23 mouse cellular contexts compared by ENCODE assay signal in the genomic region with DNA sequence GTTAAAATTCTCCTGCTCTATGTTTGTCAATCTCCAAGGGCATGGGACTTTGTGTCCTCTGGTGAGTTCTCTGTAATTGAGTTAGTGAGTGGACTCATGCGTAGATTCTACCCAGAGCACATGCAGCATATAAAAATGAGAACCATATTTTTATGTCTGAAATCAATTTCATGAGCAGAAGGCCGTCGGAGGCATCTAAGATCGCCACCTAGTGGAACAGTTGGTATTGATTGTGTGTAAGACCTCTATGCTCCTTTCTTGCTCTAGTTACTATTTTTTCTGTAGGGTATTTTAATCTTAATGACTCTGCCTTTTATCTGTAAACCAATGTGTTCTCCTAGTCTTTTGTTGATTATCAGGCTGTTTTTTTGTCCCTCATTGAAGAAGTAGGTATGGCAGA. TPM values are rescaled to one million over a fixed set of nuclear protein-coding genes. Genes with fewer than 3 reads are reported as not detected.
DNase-seq lines count a peak whose midpoint lies in the region; ATAC-seq and TF ChIP-seq lines count a peak whose summit lies in the region.
"Not testable (repeated sequence)": the region's sequence is repeated elsewhere in the genome, so short reads cannot be mapped to it uniquely, and the experiment has no call there.
"Had no signal": no experiment of that assay in that cellular context is flagged by ENCODE, and none has a peak within 500 bp of the region (broad histone marks: within the 10 kb centered on the region; RNA-seq: fewer than 3 reads in every experiment).

No protein-coding gene starts in this region.

- H3K27me3 ChIP-seq in G1E (ENCODE audit: insufficient read depth, low read length); embryonic facial prominence, embryonic 14.5 days (replicated peaks; ENCODE audit: control insufficient read depth, insufficient read depth, low read length); liver, postnatal 0 days (ENCODE audit: insufficient read depth, low read length); stomach, postnatal 0 days (ENCODE audit: control insufficient read depth, insufficient read depth, low read length): not testable (repeated sequence)

- H3K9ac ChIP-seq in embryonic facial prominence, embryonic 14.5 days (ENCODE audit: low read depth, low read length); liver, postnatal 0 days (replicated peaks); stomach, postnatal 0 days (ENCODE audit: low read length): not testable (repeated sequence)

- H3K27ac ChIP-seq in embryonic facial prominence, embryonic 14.5 days (replicated peaks; ENCODE audit: low read depth, low read length); liver, postnatal 0 days (ENCODE audit: low read depth); stomach, postnatal 0 days (replicated peaks): not testable (repeated sequence)

- not testable (repeated sequence) for H3K4me3 ChIP-seq in G1E (ENCODE audit: low read depth, low read length); embryonic facial prominence, embryonic 14.5 days (ENCODE audit: low read depth, low read length); liver, postnatal 0 days (ENCODE audit: low read depth, low read length); stomach, postnatal 0 days (ENCODE audit: low read depth, low read length)

- TF ChIP-seq EP300 in liver, postnatal 0 days (IDR thresholded peaks at IDR 0.05; ENCODE audit: low read depth); stomach, postnatal 0 days (optimal IDR thresholded peaks at IDR 0.05): not testable (repeated sequence)

- TF ChIP-seq CTCF in G1E (IDR thresholded peaks at IDR 0.05; ENCODE audit: low read depth, low read length): not testable (repeated sequence)
- 0 out of 2 replicates have a peak, but pooled peaks have one; percentile 22 for TF ChIP-seq CTCF in liver, postnatal 0 days (IDR thresholded peaks at IDR 0.05; ENCODE audit: low read depth)
- TF ChIP-seq CTCF in stomach, postnatal 0 days (IDR thresholded peaks at IDR 0.05; ENCODE audit: low read depth): peak; percentile 38; the same call in 1 of the 2 replicates

- ATAC-seq in G1E (ENCODE audit: extremely low read depth, insufficient number of reproducible peaks, low FRiP score, poor library complexity, severe bottlenecking): peak; percentile 38; the same call in 1 of the 2 replicates
- ATAC-seq in embryonic facial prominence, embryonic 14.5 days (ENCODE audit: low read depth); liver, postnatal 0 days: not testable (repeated sequence)
- 0 out of 2 replicates have a peak, but pooled peaks have one; percentile 47 for ATAC-seq in stomach, postnatal 0 days (ENCODE audit: low FRiP score, low TSS enrichment)

- H3K4me1 ChIP-seq in G1E (ENCODE audit: insufficient read depth, low read depth, low read length); embryonic facial prominence, embryonic 14.5 days (ENCODE audit: control insufficient read depth, insufficient read depth, low read length); liver, postnatal 0 days (ENCODE audit: insufficient read depth); stomach, postnatal 0 days (replicated peaks; ENCODE audit: control insufficient read depth, insufficient read depth): not testable (repeated sequence)

- not testable (repeated sequence) for DNase-seq in G1E (ENCODE audit: low spot score); liver, postnatal 0 days
- peak; percentile 13 for DNase-seq in adrenal gland, adult 2 months
- DNase-seq in embryonic facial prominence, embryonic 14.5 days (ENCODE audit: low spot score): peak; percentile 15
- DNase-seq in heart, postnatal 4 days: peak; percentile 11
- peak; percentile 2 to 6 for DNase-seq in kidney, postnatal 4 days
- peak; percentile 14 for DNase-seq in stomach, postnatal 0 days (ENCODE audit: low spot score)

- not testable (repeated sequence) for H3K4me2 ChIP-seq in embryonic facial prominence, embryonic 14.5 days (ENCODE audit: low read depth, low read length); liver, postnatal 0 days (ENCODE audit: low read depth, low read length); stomach, postnatal 0 days (replicated peaks; ENCODE audit: low read depth)

- 42% methylated on average over 4 of the region's 4 CpGs for WGBS in embryonic facial prominence, embryonic 14.5 days
- WGBS in liver, postnatal 0 days (ENCODE audit: insufficient replicate concordance): 34% methylated on average over 4 of the region's 4 CpGs
- 40% methylated on average over 4 of the region's 4 CpGs for WGBS in stomach, postnatal 0 days

- not testable (repeated sequence) for H3K36me3 ChIP-seq in G1E (replicated peaks); embryonic facial prominence, embryonic 14.5 days (ENCODE audit: control insufficient read depth, insufficient read depth, low read length); liver, postnatal 0 days (replicated peaks; ENCODE audit: insufficient read depth, low read length); stomach, postnatal 0 days (ENCODE audit: control insufficient read depth, insufficient read depth, low read length)

- not testable (repeated sequence) for H3K9me3 ChIP-seq in G1E (replicated peaks); liver, postnatal 0 days (ENCODE audit: low read length); stomach, postnatal 0 days (ENCODE audit: control insufficient read depth, low read length)
- peaks cover 17% of the 10 kb centered on the region for H3K9me3 ChIP-seq in embryonic facial prominence, embryonic 14.5 days (ENCODE audit: control insufficient read depth, low read length)

RNA-seq across cellular contexts. Expression of a gene that starts 18.5 kb away (rescaled TPM):
- total RNA-seq in G1E (2014; fragmentation: Nextera tagmentation): not detected in 2 replicates
- total RNA-seq in G1E (2017): 0.93 and 0.98 TPM in 2 replicates
- polyA plus RNA-seq in G1E (2012): not detected in 2 replicates
- not detected for total RNA-seq in adrenal gland, adult 2 months (2021)
- not detected in 2 replicates for polyA plus RNA-seq in adrenal gland, adult 2 months (2012; rRNA removed)
- polyA plus RNA-seq in embryonic facial prominence, embryonic 14.5 days (2014; fragmentation: Nextera tagmentation; extraction: Ambion mirVana): not detected in 2 replicates
- not detected for total RNA-seq in heart, postnatal 4 days (2021)
- not detected in 2 replicates for polyA plus RNA-seq in liver, postnatal 0 days (2015; fragmentation: Nextera tagmentation; extraction: Ambion mirVana)
- polyA plus RNA-seq in stomach, postnatal 0 days (2015; fragmentation: Nextera tagmentation; extraction: Ambion mirVana): not detected in 2 replicates
- total RNA-seq: adrenal gland, adult 18-20 months; gastrocnemius, adult 8-10 months; layer of hippocampus, postnatal 10 days; left cerebral cortex, postnatal 10 days; liver, adult 2 months had no signal
- polyA plus RNA-seq: CD4-positive, CD25-positive, alpha-beta regulatory T cell, adult 4 months; embryonic facial prominence, embryonic 12.5 days; forebrain, embryonic 16.5 days; heart, embryonic 15.5 days; hindbrain, embryonic 12.5 days; intestine, embryonic 14.5 days; kidney, embryonic 16.5 days; liver, adult 2 months; lung, adult 2 months; midbrain, embryonic 14.5 days; myocyte; neural tube, embryonic 15.5 days had no signal

RNA-seq across cellular contexts. Expression of a gene that starts 23.2 kb away (rescaled TPM):
- total RNA-seq in G1E (2014; fragmentation: Nextera tagmentation): not detected in 2 replicates
- 0.29 TPM in 1 of 2 replicates, not detected in the other for total RNA-seq in G1E (2017)
- polyA plus RNA-seq in G1E (2012): not detected in 2 replicates
- total RNA-seq in adrenal gland, adult 2 months (2021): not detected
- polyA plus RNA-seq in adrenal gland, adult 2 months (2012; rRNA removed): not detected in 2 replicates
- polyA plus RNA-seq in embryonic facial prominence, embryonic 14.5 days (2014; fragmentation: Nextera tagmentation; extraction: Ambion mirVana): not detected in 2 replicates
- not detected for total RNA-seq in heart, postnatal 4 days (2021)
- polyA plus RNA-seq in liver, postnatal 0 days (2015; fragmentation: Nextera tagmentation; extraction: Ambion mirVana): not detected in 2 replicates
- not detected in 2 replicates for polyA plus RNA-seq in stomach, postnatal 0 days (2015; fragmentation: Nextera tagmentation; extraction: Ambion mirVana)
- total RNA-seq: adrenal gland, adult 18-20 months; gastrocnemius, adult 8-10 months; layer of hippocampus, postnatal 10 days; left cerebral cortex, postnatal 10 days; liver, adult 2 months had no signal
- polyA plus RNA-seq: CD4-positive, CD25-positive, alpha-beta regulatory T cell, adult 4 months; embryonic facial prominence, embryonic 12.5 days; forebrain, embryonic 16.5 days; hindbrain, embryonic 12.5 days; kidney, embryonic 16.5 days; liver, adult 2 months; lung, adult 2 months; midbrain, embryonic 14.5 days; myocyte; neural tube, embryonic 15.5 days had no signal

RNA-seq across cellular contexts. Expression of a gene that starts 56.5 kb away (rescaled TPM):
- total RNA-seq in G1E (2014; fragmentation: Nextera tagmentation) (not detected in 2 replicates), G1E (2017) (not detected in 2 replicates)
- not detected in 2 replicates for polyA plus RNA-seq in G1E (2012)
- not detected for total RNA-seq in adrenal gland, adult 2 months (2021)
- polyA plus RNA-seq in adrenal gland, adult 2 months (2012; rRNA removed): not detected in 2 replicates
- not detected in 2 replicates for polyA plus RNA-seq in embryonic facial prominence, embryonic 14.5 days (2014; fragmentation: Nextera tagmentation; extraction: Ambion mirVana)
- total RNA-seq in heart, postnatal 4 days (2021): not detected
- not detected in 2 replicates for polyA plus RNA-seq in liver, postnatal 0 days (2015; fragmentation: Nextera tagmentation; extraction: Ambion mirVana)
- polyA plus RNA-seq in stomach, postnatal 0 days (2015; fragmentation: Nextera tagmentation; extraction: Ambion mirVana): not detected in 2 replicates
- total RNA-seq: adrenal gland, adult 18-20 months; gastrocnemius, adult 8-10 months; layer of hippocampus, postnatal 10 days; left cerebral cortex, postnatal 10 days; liver, adult 2 months had no signal
- polyA plus RNA-seq: CD4-positive, CD25-positive, alpha-beta regulatory T cell, adult 4 months; embryonic facial prominence, embryonic 12.5 days; forebrain, embryonic 16.5 days; heart, embryonic 15.5 days; hindbrain, embryonic 12.5 days; intestine, embryonic 14.5 days; kidney, embryonic 16.5 days; liver, adult 2 months; lung, adult 2 months; midbrain, embryonic 14.5 days; myocyte; neural tube, embryonic 15.5 days had no signal
